Mouse (Mus musculus) liver, adult 2 months (tissue): ENCODE data around the gene Bcl2a1b. TPM values are rescaled to one million over a fixed set of nuclear protein-coding genes. Genes with fewer than 3 reads are reported as not detected.
"Not testable (repeated sequence)": the region's sequence is repeated elsewhere in the genome, so short reads cannot be mapped to it uniquely, and the experiment has no call there.

Experiments used
- DNase-seq: peaks from one replicate; pipeline ENCODE4 v3.0.0-alpha.2; 2011; ENCODE audit warnings: low read depth, low spot score; ENCODE audit errors: extremely low read depth
- H3K27ac ChIP-seq: fragments of 200-500 bp; replicated peaks from 2 replicates; pipeline ENCODE4 v1.5.1; 2012; ENCODE audit warnings: low read depth, mild to moderate bottlenecking, control low read depth, inconsistent platforms, low read length; ENCODE audit not compliant: insufficient read depth
- H3K27me3 ChIP-seq: fragments of 200-500 bp; 2 replicates; pipeline ENCODE4 v1.6.1; 2012; ENCODE audit warnings: mild to moderate bottlenecking, moderate library complexity, low read length, inconsistent platforms; ENCODE audit not compliant: control insufficient read depth, insufficient read depth
- H3K36me3 ChIP-seq: fragments of 200-500 bp; 2 replicates; pipeline ENCODE4 v1.6.1; 2012; ENCODE audit warnings: low read length, inconsistent platforms; ENCODE audit not compliant: control insufficient read depth, insufficient read depth
- H3K4me1 ChIP-seq: fragments of 200-500 bp; 2 replicates; pipeline ENCODE4 v1.6.1; 2011; ENCODE audit warnings: low read length; ENCODE audit not compliant: control insufficient read depth, insufficient read depth
- H3K4me3 ChIP-seq: fragments of 200-500 bp; 2 replicates; pipeline ENCODE4 v1.5.1; 2011; ENCODE audit warnings: low read depth, mild to moderate bottlenecking, control low read depth, low read length, moderate library complexity; ENCODE audit not compliant: insufficient read depth
- H3K79me2 ChIP-seq: fragments of 200-500 bp; 2 replicates; pipeline ENCODE4 v1.6.1; 2012; ENCODE audit warnings: inconsistent platforms, mild to moderate bottlenecking, low read length, moderate library complexity; ENCODE audit not compliant: control insufficient read depth, insufficient read depth
- H3K9ac ChIP-seq: fragments of 200-500 bp; 2 replicates; pipeline ENCODE4 v1.6.1; 2012; ENCODE audit warnings: low read depth, mild to moderate bottlenecking, control low read depth, inconsistent platforms, low read length
- CTCF ChIP-seq: fragments of 200-500 bp; IDR thresholded peaks from 2 replicates; pipeline ENCODE4 v1.5.1; 2011; ENCODE audit warnings: low read depth, low read length, control low read depth
- WGBS: fragments of 180-500 bp; shearing (Covaris S2); methylation state at CpG from one replicate; pipeline ENCODE4 v1.1.7; 2018; 5-methylcytosine and 5-hydroxymethylcytosine counted together
- polyA plus RNA-seq: library from polyadenylated mRNA; depleted of rRNA; stranded (reverse); fragments of >200 nt; gene quantifications from 2 replicates; pipeline ENCODE4 v1.2.3, GENCODE M21; 2012; rRNA removed
- total RNA-seq: library from RNA; depleted of rRNA; stranded (reverse); fragments of >200 nt; gene quantifications from 2 replicates; pipeline ENCODE4 v1.2.3, GENCODE M21; 2014; rRNA removed

The Bcl2a1b gene
- total RNA-seq (1.8 and 3.8 TPM in 2 replicates), polyA plus RNA-seq (0.31 and 0.56 TPM in 2 replicates)

GRCm38 (mm10) chr9:89198969-89199416 lies at the start of gene Bcl2a1b, which contains the start of gene Gm29094:
Bcl2a1b (plus strand) TSS chr9:89199209.
Gm29094 (plus strand) TSS chr9:89199379.
- not testable (repeated sequence) for H3K4me1 ChIP-seq, H3K27me3 ChIP-seq, H3K4me3 ChIP-seq, H3K9ac ChIP-seq, H3K36me3 ChIP-seq, H3K79me2 ChIP-seq, DNase-seq, H3K27ac ChIP-seq
- 57% methylated on average over 5 of the region's 5 CpGs for WGBS

GRCm38 (mm10) chr9:89172539-89172938 lies 26.5 kb upstream of the Bcl2a1b start:
- H3K27me3 ChIP-seq, H3K9ac ChIP-seq, H3K4me3 ChIP-seq, H3K36me3 ChIP-seq, H3K4me1 ChIP-seq, H3K27ac ChIP-seq, H3K79me2 ChIP-seq, DNase-seq: not testable (repeated sequence)

GRCm38 (mm10) chr9:89178833-89179232 lies 20.2 kb upstream of the Bcl2a1b start:
- H3K36me3 ChIP-seq, H3K4me3 ChIP-seq, H3K9ac ChIP-seq, H3K79me2 ChIP-seq, H3K4me1 ChIP-seq, H3K27ac ChIP-seq, H3K27me3 ChIP-seq: not testable (repeated sequence)
- 18% methylated on average over 3 of the region's 3 CpGs for WGBS
- peak; percentile 2 for DNase-seq
- TF ChIP-seq CTCF = peak; percentile 23; the same call in 1 of the 2 replicates

- H3K79me2 ChIP-seq, DNase-seq, H3K4me3 ChIP-seq, H3K9ac ChIP-seq, H3K27me3 ChIP-seq, H3K27ac ChIP-seq, H3K4me1 ChIP-seq, H3K36me3 ChIP-seq: not testable (repeated sequence)
- WGBS = 62% methylated on average over 4 of the region's 4 CpGs
Observed at GRCm38 (mm10) chr9:89179469-89179868, 19.5 kb upstream of the Bcl2a1b start.

GRCm38 (mm10) chr9:89187006-89187405 lies 12.0 kb upstream of the Bcl2a1b start:
- H3K9ac ChIP-seq, H3K4me1 ChIP-seq, H3K36me3 ChIP-seq, H3K27ac ChIP-seq, H3K79me2 ChIP-seq, H3K27me3 ChIP-seq, H3K4me3 ChIP-seq, DNase-seq: not testable (repeated sequence)
- 76% methylated on average over 15 of the region's 15 CpGs for WGBS

- not testable (repeated sequence) for H3K36me3 ChIP-seq, H3K79me2 ChIP-seq, DNase-seq, H3K27me3 ChIP-seq, H3K27ac ChIP-seq, H3K9ac ChIP-seq, H3K4me3 ChIP-seq, H3K4me1 ChIP-seq
Observed at GRCm38 (mm10) chr9:89195483-89195882, 3.5 kb upstream of the Bcl2a1b start.

- H3K9ac ChIP-seq = not testable (repeated sequence)
Observed at GRCm38 (mm10) chr9:89197509-89197908, 1.5 kb upstream of the Bcl2a1b start.

GRCm38 (mm10) chr9:89198349-89198748 lies 660 bp upstream of the Bcl2a1b start:
- H3K36me3 ChIP-seq, H3K9ac ChIP-seq, H3K27me3 ChIP-seq, H3K4me3 ChIP-seq, DNase-seq, H3K79me2 ChIP-seq, H3K27ac ChIP-seq, H3K4me1 ChIP-seq: not testable (repeated sequence)
- WGBS = 79% methylated on average over 3 of the region's 3 CpGs

More at GRCm38 (mm10) chr9:89197509-89197908, 1.5 kb upstream of the Bcl2a1b start:
- DNase-seq, H3K4me3 ChIP-seq, H3K79me2 ChIP-seq, H3K4me1 ChIP-seq, H3K27me3 ChIP-seq, H3K36me3 ChIP-seq, H3K27ac ChIP-seq: not testable (repeated sequence)
- WGBS = 75% methylated on average over 1 of the region's 1 CpGs

GRCm38 (mm10) chr9:89202256-89202655 lies 3.2 kb downstream of the Bcl2a1b start:
- not testable (repeated sequence) for H3K4me3 ChIP-seq, H3K9ac ChIP-seq, H3K79me2 ChIP-seq, H3K36me3 ChIP-seq, DNase-seq, H3K27ac ChIP-seq, H3K27me3 ChIP-seq, H3K4me1 ChIP-seq
